Mouse (Mus musculus) lung, adult 18-20 months (tissue): ENCODE measurements at regions not wholly inside any gene's neighbourhood (a gene's known extent, or its start where the extent isn't known, plus 50 kb on each side); places are given as distances from the start of the nearest gene placed in this dataset.
A peak's percentile ranks its signal among the peaks of the same experiment; 100 is the strongest.

Experiments used
- DNase-seq, 2 experiments: peaks; one replicate each; pipeline ENCODE4 v3.0.0; 2022; ENCODE audit warnings: mixed read lengths in 2 of 2

DNA sequence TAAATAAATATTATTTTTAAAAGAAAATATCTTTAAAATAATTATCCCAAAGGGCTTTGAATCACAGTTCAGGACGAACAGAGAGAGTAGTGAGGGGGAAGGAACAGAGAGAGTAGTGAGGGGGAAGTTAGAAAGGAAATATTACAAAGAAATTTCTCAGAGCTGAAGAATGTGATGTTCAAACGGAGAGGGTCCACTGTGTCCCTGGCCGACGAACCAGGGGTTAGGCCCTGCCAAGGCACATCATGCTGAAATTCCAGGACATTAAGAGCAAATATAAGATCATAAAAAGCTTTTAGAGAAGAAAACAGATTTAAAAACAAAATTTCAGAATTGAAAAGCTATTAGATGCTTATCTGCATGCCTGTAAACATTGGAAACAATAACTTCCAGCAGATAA, 61.6 kb downstream of the Skor1 start:
- no peak for DNase-seq

DNA sequence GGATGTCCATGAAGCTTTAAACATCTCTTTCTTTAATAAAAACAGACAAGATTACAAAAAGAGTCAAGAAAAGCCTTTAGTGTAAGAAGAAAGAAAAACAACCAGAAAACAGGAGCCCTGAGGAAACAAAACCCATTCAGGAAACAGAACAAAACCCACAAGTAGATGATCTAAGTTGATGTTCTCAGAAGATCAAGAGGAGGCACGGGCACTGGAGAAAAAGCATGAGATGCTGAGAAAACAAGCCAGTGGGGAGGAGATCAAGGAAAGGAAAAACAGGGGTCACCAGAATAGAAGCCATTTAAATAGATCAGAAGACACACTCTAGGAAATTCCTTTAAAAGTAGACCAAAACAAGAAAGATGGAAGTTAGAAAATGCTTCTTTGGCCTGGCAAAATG, 62.1 kb downstream of the Skor1 start:
- DNase-seq, result no peak

DNA sequence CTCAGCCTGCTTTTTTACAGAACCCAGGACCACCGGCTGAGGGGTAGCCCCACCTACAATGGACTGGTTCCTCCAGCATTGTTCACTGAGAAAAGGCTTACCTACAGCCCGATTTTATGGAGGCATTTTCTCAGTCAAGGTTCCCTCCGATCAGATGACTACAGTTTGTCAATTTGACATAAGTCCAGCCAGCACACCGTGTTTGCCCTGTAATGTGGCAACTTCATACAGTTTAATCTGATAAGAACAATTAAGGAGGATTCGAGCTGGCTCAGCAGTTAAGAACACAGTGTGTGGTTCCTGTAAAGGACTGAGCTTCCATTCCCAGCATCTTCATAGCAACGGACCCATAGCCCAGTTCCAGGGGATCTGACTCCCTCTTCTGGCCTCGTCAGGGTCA, 65.9 kb downstream of the Skor1 start:
- no peak for DNase-seq

DNA sequence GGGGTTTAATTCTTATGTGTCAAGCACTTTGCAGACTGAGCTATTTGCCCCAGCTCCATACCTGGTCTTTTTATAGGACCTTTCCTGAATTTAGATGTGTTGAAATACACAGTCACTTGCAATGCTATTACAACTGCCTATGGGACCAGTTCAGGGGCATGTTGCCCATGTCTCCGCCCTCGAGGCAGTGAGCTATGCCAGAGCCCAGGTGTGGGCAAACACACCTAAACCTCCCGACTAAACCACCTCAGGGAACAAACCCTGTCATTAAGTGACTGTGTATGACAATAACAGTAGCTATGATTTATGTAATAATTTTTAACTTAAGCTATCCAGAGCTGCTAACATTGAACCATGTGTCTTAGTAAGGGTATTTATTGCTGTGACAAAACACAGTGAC, 66.5 kb downstream of the Skor1 start:
- no peak for DNase-seq

DNA sequence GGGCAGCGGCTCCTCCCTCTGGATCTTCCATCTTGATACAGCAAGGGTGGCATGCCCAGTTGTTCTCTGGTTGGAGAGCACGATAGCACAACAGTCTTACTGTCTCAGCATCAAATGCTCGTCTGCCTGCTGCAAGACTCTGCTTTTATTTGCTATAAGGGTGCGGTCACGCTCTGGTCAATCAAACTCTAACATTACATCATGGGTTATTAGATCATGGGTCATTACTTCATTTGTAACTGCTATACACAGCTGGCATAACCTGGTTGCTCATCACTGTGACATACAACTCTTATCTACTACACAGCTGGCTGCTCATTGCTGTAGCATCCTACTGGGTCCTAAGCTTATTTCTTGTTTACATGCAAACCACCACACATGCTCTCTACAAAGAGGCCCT, 68.4 kb downstream of the Skor1 start:
- DNase-seq, result no peak

DNA sequence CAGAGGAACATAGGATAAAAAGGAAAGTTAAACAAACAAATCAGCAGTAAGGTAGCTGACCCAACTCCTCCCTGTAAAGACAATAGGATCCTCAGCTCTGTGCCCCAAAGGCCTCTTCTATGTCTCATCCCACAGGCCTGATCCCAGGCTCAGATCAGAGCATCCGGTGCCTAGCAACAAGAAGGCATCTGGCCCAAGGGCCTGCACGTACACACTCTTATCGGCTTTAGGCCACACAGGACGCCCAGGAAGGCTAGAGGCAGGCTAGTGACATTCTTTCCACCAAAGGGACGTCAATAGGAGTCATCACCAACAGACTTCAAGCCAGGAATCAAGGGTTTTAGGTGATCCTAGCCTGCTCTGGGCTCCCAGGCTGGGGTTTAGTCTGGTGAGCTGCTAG, 73.5 kb downstream of the Skor1 start:
- peak; percentile 29 to 53 for DNase-seq

DNA sequence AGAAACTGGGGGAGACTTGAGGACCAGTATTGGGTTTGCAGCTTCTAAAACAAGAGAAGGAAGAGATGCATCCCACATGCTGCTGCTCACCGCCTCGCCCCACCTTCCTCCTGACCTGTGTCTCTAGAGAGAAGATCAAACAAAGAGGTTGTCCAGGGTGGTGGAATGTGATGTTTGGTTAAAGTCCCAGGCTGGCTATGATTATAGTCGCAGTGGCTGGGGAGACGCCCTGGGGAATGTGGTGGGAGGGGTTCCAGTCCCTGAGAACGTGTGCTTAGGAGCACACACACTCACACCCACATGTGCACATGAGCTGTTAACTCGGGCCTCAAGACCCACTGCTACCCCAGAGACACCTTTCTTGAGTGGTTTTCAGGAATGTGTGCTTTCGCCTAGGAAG, 74.0 kb downstream of the Skor1 start:
- DNase-seq, result peak in 1 of 2 experiments; percentile 43

DNA sequence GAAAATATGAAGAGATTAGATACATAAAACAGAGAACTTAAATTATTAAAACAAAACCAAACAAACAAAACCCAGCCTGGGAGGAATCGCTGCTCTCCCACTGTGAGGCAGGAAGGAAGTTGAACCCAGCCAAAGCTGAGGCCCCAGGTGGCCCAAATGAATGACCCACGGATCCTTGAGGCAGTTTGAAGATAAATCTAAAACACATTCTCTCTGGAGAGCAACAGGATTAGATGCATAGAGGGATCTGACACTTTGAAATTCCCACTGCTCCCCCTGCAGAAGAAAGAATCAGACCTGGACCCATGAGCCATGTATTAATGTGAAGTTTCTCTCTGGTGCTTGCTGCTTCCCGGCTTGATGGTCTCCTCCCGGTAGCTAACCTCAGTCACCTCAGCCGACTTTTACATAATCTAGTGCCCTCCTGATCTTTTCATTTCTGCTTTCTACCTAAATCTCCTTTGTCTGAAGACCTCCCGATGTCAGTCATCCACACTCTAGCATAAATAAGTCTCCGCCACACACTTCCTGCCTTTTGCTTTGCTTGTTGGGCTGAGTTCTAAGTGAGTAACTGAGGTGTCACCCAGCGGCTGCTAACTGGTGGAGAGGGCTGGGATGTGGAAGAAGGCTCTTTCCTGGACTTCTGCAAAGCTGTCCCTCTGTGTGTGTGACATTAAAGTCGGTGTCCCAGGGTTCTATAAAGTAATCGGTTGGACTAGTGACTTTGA, 74.6 kb downstream of the Skor1 start:
- DNase-seq, result no peak

DNA sequence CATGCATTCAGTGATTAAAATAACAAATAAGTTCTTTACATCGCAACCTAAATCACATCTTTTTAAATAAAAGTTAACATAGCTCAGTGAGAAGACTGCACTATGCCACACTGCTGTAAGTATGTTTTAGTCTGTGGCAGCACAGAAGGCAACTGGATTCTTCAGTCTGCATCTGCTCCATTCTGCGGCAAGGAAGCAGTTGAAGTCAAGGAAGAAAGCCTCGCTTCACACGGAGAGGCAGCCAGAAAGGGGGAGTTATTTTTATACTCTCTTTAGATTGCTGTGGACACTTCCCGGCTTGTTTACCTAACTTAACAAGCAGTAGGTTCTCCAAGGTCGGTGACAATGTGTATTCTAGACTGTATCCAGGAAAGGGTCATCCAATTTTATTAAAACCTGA, 77.7 kb downstream of the Skor1 start:
- DNase-seq, result no peak

DNA sequence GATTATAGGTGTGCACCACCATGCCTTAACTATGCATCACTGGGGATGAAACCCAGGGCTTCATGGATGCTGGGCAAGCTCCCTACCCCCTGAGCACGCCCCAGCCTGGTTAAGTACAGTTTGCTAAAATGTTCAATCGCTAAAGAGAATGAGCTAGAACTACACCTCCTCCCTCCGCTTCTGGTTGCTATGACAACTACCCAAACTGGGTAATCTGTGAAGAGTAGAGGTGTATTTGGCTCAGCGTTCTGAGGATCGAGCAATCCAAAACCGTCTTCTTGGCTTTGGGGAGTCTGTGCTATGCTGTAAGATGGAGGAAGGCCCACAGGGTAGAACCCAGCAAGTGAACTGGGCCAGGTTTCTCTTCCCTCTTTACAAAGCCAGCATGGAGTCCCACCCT, 78.8 kb downstream of the Skor1 start:
- no peak for DNase-seq

DNA sequence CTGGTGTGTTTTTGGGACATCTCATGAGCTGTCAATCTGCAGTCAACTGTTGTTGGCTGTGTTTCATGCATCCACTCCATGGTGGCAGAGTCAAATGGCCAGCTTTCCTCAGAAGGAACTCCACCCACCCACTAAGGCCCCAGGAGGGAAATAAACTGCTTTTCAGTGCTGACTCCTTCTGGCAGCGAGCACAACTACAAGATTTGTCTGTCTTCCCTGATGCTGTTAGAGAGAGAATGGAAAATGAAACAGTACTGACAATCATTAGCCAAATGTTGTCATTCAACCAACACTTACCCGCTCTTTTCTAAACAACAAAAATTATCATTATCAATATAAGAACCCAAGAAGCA, 79.3 kb upstream of the Pias1 start:
- DNase-seq, result peak in 1 of 2 experiments; percentile 29

DNA sequence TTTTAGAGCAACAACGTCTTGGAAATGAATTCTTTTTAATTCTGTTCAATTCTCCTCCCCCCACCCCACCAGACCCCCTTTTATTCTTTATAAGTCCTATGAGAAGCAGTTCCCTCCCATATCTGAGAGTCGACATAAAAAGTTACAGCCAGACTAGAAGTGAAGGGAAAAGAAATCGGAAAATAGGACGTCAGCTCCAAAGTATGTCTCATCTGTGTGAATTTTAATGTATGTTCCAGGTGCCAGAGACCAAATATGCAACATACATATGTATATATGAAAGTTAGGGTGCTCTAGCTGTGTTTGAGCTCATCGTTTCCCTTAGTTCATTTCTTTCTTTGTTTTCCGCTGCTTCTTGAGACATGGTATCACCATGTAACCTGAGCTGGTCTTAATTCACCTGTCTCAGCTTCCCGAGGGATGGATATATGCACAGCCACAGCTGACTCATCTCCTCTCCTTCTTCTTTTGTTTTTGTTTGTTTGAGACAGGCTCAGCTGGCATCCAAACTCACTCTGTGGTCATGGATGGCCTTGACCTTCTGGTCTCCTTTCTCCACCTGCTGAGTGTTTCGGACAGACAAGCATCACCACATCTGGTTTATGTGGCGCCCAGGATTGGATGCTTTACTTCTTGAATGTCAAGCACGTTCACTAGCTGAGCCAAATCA, 78.8 kb upstream of the Pias1 start:
- no peak for DNase-seq

DNA sequence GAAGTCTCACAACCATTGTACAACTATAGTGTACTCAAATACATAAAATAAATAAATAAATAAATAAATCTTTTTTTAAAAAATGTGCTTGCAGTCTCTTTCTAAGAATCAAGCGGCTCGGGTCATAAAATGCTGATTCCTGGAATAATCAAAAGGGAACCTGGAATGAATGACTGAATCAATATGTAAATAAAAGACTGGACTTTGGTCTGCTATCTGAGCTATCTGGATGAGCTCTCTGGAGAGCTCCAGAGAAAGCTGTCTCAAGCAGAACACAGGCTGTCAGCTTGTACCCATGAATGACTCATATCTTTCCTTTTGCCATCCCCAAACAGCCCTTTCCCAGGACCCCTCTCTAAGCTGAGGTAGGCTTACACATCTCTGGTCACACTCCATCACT, 75.8 kb upstream of the Pias1 start:
- no peak for DNase-seq

DNA sequence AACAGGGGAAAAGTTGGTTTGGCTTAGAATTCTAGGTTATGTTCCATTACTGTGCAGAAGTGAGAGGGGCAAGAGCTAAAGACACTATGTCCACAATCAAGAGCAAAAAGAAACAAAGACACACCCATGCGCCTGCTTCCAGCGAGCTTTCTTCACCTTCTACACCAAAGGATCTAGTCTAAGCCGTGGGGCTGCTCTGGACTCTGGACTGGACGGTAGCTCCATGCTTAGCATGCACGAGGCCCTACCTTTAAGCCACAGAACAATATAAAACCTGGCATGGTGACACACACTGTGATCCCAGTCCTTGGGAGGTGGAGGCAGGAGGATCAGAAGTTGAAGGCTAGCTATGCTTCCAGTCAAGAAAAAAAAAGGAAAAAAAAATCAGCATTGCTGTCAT, 73.0 kb upstream of the Pias1 start:
- DNase-seq, result no peak

DNA sequence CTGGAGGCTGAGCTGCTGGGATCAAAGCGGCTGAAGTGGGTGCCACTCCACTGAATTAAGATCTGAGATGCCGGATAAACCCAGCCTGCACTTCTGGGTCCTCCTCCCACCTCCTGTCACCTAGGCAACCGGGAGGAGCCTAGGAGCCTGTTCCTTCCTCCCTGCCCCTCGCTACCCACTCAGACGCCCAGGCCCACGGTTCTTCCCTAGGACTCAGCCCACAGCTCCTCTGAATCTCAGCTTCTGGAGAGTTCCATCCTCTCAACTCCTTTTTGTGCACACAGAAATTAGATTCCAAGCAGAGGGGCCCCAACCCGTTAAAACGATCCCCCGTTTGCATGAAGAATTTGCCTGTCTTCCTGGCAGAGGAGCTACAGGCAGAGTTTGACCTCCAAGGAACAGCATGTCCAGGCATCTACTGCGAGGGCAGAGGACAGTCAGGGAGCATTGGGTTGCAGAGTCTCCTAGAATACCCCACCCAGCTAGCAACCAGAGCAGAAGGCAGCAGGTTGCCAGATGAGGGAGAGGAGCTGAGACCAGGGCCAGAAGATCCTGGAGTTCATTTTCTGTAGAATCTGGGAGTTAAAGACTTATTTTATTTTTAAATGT, 71.6 kb upstream of the Pias1 start:
- DNase-seq, result peak; percentile 83 to 89

DNA sequence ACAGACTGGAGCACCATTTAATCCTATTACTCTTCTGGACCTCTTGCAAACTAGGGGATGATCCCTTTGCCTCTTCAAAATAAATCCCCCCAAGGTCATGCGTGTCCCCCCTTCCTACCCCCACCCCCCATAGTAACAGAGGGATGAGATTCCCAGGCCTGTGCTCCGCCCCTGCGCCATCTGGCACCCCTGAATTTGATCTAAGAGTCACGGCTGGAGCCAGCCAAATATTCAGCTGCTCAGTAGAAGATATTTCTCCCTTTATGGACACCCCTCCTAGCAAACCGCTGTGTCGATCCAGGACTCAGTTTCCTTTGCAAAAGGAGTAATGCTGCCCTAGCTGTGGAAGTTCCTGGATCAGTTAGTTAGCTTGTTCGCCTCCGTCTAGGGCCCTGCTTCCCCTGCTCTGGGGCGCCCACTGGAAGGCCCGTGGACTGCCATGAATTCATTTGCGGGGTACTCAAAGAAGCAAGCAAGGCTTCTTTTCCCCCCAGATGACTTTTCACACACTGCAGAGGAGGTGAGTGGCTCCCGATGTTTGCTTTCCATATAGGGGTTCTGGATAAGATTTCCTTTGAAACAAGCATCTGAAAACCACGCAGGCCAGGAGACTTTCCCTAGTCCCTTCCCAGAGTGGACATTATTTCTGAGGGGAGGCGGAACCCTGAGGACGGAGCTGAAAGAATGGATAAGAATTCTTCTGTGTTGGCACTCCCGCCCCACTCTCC, 70.9 kb upstream of the Pias1 start:
- no peak for DNase-seq

DNA sequence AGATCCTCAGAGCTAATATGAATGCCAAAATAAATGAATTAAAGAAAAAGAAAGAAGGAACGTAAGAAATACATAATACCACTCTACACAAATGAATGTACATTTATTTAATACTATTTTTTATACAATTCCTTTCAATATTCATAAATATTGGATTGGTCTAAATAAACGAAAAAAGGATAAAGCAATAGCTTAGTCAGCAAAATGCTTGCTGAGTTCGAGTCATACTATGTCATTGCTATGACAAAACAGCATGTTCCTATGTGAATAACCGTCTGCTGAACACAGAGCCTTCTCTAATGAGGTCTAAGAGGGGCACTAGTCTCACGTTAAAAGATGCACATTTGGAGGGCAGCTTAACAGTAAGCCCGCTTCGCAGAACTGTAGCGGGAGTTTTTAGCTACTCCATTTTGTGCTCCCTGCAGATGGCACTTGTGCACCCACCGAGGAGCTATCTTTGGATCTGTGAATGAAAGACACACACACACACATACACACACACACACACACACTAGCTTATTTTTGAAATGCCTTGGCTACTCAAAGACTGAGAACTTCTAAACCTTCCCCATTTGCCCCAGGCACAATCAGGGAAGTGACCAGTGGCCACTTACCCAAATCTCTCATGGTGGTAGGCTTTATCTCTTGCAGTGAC, 69.1 kb upstream of the Pias1 start:
- DNase-seq, result no peak

DNA sequence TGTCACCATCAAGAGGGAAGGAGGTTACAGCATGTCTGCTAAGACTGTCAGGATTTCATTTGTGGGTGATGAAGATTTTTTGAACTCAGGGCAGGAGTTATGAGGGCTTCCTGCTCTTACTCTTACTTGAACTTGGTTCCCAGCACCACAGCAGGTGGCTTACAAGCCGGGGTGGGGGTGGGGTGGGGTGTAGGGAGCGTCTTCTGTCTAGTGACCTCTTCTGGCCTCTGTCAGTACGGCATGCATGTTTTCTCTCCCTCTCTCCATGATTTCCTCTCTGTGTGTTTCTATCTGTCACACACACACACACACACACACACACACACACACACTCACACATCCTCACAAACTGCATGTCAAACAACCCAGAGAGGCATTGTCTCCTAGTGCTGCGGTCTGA, 64.5 kb upstream of the Pias1 start:
- no peak for DNase-seq

DNA sequence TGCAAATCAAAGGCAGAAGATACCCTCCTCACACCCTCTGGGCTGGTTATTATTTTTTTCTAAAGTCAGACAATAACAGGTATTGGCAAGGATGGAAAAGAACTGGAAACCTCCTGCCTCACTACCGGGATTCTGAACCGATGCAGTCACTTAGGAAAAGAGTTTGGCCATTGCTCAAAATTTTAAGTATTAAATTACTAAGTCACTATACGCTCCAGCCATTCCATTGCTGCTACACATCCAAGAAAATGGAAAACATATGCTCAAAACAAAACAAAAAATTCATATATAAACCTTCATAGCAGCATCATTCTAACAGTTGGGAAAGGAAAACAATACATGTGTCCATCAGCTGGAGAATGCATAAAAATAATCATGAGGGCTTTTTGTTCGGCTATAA, 63.9 kb upstream of the Pias1 start:
- no peak for DNase-seq

DNA sequence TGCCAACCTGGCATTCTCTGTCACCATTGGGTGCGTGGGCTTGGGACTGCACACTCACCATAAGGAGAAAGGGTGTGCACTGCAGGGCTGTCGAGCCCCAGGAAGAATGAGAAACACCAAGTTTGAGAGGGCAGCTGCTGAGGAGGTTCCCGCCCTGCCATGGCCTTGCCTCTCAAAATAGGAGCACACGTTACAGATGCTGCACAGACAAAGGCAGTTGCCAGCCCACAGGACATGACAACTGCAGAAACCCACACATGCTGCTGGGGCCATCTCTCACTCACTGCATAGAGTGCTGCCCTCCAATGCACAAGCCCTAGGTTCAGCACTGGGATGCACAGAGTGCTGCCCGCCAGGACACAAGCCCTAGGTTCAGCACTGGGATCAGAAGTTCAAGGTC, 61.6 kb upstream of the Pias1 start:
- no peak for DNase-seq

DNA sequence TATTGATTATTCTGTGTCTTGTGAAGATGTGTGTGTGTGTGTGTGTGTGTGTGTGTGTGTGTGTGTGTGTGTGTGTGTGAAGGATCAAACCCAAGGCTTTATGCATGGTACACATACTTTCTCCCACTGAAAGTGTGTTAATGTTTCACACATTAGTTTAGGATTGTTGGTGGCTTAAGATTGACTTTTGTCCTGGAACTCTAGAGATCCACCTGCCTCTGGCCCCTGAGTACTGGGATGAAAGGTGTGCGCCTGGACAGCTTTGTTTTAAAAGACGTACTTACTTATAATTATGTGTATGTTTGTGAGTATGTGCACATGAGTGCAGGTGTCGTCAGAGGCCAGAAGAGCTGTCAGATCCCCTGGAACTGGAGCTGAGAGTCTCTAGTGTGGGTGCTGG, 59.3 kb upstream of the Pias1 start:
- DNase-seq, result no peak

DNA sequence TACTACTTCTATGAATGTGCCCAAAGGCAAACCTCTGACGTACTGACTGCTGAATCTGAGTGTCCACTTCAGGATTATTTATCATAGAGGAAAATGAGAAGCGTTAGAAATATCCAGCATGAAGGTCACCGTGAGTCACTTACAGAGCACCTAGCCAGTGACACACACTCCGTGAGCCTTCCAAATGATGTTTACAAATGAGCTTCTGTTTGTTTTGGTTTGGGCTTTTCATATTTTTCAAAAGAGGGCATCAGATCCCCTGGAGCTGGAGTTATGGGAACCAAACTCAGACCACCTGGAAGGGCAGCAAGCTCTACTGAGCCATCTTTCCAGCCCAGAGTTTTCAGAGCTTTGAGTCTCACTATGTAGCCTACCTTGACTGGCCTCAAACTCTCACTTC, 57.8 kb upstream of the Pias1 start:
- DNase-seq, result no peak

DNA sequence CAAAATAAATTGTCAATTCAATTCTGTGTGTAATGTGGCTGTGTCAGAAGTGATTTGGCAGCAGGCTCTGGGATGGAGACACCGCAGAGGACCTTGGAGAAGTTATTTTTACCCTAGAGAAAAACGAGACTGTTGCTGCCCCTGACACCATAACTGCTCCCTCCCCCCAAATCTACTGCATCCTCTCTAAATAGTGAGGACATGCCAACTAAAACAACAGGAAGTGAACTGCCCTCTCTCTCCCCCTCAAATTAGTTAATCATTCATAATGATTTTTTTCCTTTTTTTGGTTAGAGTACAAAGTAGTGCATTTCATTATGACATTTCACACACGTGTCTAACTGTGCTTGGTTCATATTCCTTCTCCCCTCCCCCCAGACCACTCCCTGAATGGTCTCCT, 55.6 kb upstream of the Pias1 start:
- no peak for DNase-seq
